Mouse (Mus musculus): Measurements from ENCODE around the gene Thbs4.

Gene Thbs4

GRCm38 (mm10) chr13:92765454-92766242 lies 29.0 kb downstream of the Thbs4 start:
- ATAC-seq (ENCODE audit: insufficient number of reproducible peaks, low FRiP score, low TSS enrichment): no peak

- ATAC-seq (ENCODE audit: insufficient number of reproducible peaks, low FRiP score, low TSS enrichment): no peak
These were observed 32.3 kb downstream of the Thbs4 start for GRCm38 (mm10) chr13:92762322-92762721.

DNA sequence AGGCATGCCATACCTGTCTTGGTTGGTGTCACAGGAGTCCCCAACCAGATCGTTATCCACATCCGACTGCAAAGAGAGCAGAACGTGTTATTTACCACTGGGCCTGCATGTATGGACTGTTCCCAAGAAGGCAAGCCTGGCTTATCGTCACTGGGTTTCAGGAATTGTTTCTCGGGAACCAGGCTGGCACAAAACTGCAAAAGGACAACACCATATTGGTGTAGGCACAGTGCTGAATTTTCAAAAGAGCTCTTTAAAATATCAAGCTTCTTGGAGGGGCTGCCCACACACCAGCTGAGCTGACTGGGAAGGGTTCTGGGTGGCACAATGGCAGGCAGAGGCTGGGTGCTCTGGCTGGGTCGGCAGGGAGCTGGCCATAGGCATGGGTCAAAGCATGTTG lies 34.1 kb downstream of the Thbs4 start:
- no peak for ATAC-seq (ENCODE audit: insufficient number of reproducible peaks, low FRiP score, low TSS enrichment)

GRCm38 (mm10) chr13:92759096-92759495 lies 35.5 kb downstream of the Thbs4 start:
- no peak for ATAC-seq (ENCODE audit: insufficient number of reproducible peaks, low FRiP score, low TSS enrichment)

- no peak for ATAC-seq (ENCODE audit: insufficient number of reproducible peaks, low FRiP score, low TSS enrichment)
These were observed 36.5 kb downstream of the Thbs4 start for GRCm38 (mm10) chr13:92757972-92758585.

- ATAC-seq (ENCODE audit: insufficient number of reproducible peaks, low FRiP score, low TSS enrichment): no peak
These were observed 39.6 kb downstream of the Thbs4 start for GRCm38 (mm10) chr13:92755036-92755435.

DNA sequence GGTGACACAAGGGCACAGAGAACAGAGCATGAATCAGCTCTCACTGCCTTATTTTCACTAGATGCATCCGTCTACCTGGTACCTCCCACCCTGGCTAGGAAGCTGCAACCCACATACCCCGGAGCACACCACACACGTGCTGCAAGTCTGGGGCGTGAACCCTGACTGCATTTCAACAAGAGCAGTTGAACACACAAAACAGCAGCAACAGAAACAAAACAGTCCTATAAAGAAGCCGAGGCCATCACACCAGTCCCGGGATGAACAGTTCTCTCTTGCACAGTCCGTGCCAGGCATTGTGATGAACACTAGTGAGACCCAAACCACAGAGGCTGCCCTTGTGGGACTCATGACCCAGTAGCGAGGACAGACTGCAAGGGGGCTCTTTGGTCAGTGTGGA lies 40.9 kb downstream of the Thbs4 start:
- ATAC-seq (ENCODE audit: insufficient number of reproducible peaks, low FRiP score, low TSS enrichment): no peak

- peak; percentile 64; the same call in 1 of the 2 replicates for ATAC-seq (ENCODE audit: insufficient number of reproducible peaks, low FRiP score, low TSS enrichment)
These were observed 42.7 kb downstream of the Thbs4 start for GRCm38 (mm10) chr13:92751726-92752565.

- peak; percentile 85 for ATAC-seq (ENCODE audit: insufficient number of reproducible peaks, low FRiP score, low TSS enrichment)
These were observed 43.6 kb downstream of the Thbs4 start for GRCm38 (mm10) chr13:92750976-92751518.

DNA sequence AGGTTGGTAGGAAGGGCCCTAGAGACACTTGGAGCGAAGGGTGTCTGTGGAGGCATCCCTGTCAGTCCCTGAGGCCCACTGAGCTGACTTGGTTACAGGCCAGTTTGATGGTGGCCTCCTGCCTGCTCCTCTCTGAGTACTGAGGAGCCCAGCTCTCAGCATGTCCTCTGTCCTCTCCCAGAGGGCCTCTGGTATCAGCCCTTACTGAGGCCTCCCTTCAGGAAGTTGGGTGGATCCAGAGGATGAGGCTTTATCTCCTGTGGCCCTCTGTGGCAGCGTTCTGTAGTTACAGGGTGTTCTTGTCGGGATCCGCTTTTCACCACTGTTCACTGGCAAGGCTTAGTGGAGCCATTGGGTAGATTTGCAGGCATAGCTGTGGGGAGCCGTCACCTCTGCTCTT lies 51.3 kb downstream of the Thbs4 start:
- ATAC-seq (ENCODE audit: insufficient number of reproducible peaks, low FRiP score, low TSS enrichment): no peak

- ATAC-seq (ENCODE audit: insufficient number of reproducible peaks, low FRiP score, low TSS enrichment): no peak
These were observed 51.7 kb downstream of the Thbs4 start for GRCm38 (mm10) chr13:92742886-92743285.

DNA sequence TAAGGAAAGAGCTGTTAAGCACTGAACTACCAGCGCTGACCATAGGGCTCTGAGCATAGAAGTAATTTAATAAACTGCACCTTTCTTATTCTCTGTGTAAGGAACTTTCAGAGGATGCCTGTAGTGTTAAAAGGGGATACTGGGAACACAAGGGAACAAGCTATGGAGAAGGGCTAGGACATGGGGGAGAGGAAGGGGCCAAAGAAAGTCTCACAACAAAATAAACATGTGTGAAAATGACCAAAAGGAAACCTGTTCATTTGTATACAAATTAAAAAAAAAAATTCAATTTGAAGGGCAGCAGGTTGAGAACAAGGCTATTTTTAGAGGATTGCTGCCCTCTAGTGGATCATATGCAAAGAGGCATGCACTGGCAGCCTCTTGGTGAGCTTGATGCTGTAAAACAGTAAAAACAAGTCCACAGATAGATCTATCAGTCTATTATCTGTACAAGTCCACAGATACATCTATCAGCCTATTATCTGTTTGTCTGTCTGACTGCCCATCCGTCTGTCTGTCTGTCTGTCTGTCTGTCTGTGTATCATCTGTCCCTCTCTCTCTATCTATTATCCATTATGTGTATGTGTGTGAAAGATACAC lies 53.8 kb downstream of the Thbs4 start:
- ATAC-seq (ENCODE audit: insufficient number of reproducible peaks, low FRiP score, low TSS enrichment): 0 out of 2 replicates have a peak, but pooled peaks have one; percentile 42

GRCm38 (mm10) chr13:92739858-92740257 lies 54.8 kb downstream of the Thbs4 start:
- no peak for ATAC-seq (ENCODE audit: insufficient number of reproducible peaks, low FRiP score, low TSS enrichment)

DNA sequence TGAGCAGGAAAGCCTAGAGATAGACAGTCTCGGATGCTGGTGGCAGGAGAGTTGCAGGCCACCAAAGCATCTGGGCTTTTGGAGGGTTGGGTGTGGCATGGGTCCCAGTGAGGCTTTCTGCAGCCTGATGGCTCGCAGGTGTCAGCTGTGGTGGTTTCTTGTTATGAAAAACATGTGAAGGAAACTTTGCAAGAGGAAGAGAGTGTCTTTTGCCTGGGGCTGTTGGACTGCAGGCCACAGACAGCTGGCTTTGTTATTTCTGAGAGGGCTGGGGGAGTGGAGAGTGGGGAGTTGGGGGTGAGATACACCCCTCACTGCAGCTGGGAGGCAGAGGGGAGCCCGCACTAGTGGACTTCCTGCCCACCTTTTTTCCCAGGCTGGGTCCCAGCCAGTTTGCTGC lies 55.8 kb downstream of the Thbs4 start:
- no peak for ATAC-seq (ENCODE audit: insufficient number of reproducible peaks, low FRiP score, low TSS enrichment)

DNA sequence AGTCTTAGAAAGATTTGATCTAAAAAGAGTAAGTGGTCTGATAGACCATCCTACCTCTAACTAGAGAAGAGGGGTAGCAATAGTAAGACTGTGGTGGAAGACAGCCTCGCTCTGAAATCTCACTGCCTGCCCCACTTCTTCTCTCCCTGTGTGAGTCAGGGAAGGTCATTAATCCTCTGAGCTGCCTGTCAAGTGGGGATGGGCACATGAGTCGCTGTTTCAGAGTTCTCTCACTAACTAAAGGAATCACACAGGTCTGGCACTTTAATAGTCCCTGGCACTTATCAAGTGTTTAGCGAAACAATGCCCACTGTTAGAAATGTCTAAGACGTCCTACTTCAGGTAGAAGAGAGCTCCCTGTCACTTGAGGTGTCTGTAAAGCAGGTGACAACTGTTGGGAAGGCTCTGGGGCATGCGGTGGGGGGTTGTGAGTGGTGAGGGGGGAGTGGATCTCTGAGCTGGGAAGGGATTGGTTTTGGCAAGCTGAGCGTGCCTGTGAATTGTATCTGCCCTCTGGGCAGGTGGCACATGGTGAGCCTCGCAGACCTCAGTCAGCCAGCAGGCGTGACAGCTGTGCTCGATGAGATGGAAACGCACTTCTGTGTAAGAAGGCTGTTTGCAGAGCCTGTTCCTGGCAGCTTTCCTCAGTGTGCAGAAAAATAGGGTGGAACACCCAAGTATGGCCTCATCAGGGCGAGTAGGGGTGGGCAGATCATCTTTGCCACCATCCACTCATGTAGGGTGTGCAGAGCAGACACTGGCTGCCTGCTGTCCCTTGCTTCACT lies 57.9 kb downstream of the Thbs4 start:
- no peak for ATAC-seq (ENCODE audit: insufficient number of reproducible peaks, low FRiP score, low TSS enrichment)

DNA sequence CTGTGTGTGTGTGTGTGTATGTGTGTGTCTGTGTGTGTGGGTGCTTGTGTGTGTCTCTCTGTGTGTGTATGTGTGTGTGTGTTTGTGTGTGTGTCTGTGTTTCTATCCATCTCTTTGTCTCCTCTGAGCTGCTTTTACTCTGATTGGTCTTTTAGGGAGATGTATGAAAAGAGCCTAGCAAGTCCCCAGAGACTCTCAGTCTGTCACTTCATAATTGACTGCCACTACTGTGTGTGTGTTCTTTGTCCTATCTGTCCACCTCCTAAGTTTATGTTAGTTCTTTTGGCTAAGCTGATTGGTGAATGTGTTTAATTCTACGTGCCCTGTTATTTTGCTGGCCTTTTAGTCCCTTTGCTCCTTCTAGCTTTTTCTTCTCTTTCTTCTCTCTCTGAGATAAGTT lies 58.9 kb downstream of the Thbs4 start:
- ATAC-seq (ENCODE audit: insufficient number of reproducible peaks, low FRiP score, low TSS enrichment): no peak

DNA sequence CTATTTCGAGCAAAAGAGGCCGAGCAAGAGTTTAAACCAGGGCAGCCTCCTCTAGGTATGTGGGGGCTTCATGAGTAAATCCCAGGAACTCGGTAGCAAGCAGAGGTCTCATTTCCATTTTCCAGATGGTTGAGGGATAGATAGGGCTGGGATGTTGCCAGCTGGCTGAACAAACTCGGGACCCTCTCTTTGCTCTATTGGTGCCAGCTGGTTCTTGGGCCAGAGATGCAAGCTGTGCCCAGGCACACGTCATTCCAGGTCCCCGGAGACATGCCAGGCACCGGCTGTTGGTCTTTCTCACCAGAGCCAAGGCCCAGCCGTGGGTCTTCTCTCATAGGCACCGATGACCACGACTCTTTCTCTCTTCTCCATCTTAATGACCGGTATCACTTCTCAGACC lies 60.9 kb downstream of the Thbs4 start:
- ATAC-seq (ENCODE audit: insufficient number of reproducible peaks, low FRiP score, low TSS enrichment): 0 out of 2 replicates have a peak, but pooled peaks have one; percentile 18

GRCm38 (mm10) chr13:92733252-92733651 lies 61.4 kb downstream of the Thbs4 start:
- peak; percentile 63 for ATAC-seq (ENCODE audit: insufficient number of reproducible peaks, low FRiP score, low TSS enrichment)

DNA sequence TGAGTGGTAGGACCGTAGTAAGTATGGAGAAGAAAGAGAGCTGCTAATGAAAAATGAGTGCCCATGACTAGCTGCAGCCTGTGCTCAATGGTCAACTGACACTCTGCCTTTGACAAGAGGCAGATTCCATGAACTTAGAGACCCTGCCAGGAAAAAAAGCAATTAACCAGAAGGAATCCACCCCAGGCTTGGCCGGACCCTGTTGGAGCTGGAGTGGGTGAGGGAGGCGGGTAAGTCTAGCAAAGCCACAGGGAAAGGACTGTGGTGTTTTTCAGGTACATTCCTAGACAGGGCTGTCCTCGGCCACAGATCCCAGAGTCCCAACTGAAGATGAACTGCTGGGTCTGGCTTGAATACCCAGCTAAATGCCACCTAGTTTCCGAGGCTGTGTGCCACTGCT lies 61.8 kb downstream of the Thbs4 start:
- peak; percentile 12; the same call in 1 of the 2 replicates for ATAC-seq (ENCODE audit: insufficient number of reproducible peaks, low FRiP score, low TSS enrichment)

GRCm38 (mm10) chr13:92731811-92732210 lies 62.8 kb downstream of the Thbs4 start:
- no peak for ATAC-seq (ENCODE audit: insufficient number of reproducible peaks, low FRiP score, low TSS enrichment)

Data from cerebellum, adult (tissue).